Mouse (Mus musculus) thymus, postnatal 25 days (tissue): ENCODE results near the gene Cd3e.
"Not testable (repeated sequence)": the region's sequence is repeated elsewhere in the genome, so short reads cannot be mapped to it uniquely, and the experiment has no call there.

Experiments used
- DNase-seq: peaks from one replicate; pipeline ENCODE4 v3.0.0; 2022

Gene Cd3e

DNA sequence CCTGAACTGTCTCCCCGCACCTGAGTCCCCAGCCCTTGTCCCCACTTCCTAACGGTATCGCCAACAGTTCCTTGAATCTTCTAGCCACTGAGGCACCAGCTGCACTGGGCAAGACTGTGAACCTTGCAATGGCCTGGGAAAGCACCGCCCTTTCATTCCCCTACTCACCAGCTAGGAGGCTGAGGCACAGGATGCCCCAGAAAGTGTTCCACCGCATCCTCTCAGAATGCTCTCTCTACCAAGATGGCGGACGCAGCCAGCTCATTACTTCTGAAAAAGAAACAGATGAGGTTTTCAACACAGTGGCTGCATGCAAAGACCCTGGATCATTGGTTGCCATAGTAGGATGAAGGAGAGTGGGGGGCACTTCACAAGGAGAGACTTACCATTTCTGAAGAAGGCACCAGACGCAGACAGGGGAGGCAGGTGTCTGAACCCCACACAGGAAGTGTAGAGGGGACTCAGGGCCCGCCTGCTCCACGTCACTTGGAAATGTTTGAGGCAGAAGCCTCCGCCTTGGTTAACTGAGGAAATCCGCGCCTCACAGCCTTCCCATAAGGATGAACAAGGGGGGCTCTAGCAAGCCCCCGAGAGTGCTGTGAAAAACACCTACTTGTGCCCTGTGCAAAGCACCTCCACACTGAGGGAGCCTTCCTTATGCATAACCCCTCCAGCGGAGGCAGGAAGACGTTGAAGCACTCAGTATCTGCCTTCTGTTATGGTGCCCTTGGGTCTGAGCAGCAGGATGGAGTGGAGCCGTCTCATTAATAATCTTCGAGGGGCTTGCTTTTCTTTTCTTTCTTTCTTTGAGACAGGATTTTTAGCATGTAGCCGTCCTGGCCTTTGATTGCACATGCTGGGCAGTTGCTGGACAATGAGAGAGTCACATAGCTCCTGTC is at the start of gene Cd3e:
TSS of gene Cd3e (minus strand) at position 448 of the 899 bp plus-strand sequence.
- peak; percentile 87 for DNase-seq

DNA sequence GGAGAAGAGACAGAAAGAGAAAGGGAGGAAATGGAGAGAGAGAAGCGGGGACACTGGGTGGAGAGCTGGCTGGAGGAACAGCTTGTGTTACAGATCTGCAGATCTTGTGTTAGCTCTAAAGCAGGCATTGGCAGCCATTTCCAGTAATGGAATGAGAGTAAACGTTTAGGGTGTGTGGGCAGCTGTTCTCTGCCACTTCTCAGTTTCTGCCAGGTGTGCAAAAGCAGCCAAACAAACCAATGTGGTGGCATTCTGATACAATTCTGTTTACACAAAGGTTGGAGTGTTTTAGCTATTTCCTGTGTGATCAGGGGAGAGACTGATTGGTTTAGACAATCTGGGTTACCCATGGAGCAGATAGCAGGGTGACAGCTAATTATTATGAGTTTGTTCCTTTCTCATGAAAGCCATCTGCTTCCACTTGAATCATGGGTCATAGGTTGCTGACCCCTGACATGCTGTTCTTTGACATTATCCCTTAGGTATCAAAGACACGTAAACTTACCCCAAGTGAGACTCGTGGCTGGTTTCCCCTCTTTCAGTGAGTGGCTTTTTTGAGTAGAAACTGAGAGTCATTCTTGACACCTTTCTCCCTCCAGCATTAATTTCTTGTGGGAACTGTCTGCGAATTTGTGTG is 49.0 kb upstream of the Cd3e start:
- peak; percentile 47 for DNase-seq

DNA sequence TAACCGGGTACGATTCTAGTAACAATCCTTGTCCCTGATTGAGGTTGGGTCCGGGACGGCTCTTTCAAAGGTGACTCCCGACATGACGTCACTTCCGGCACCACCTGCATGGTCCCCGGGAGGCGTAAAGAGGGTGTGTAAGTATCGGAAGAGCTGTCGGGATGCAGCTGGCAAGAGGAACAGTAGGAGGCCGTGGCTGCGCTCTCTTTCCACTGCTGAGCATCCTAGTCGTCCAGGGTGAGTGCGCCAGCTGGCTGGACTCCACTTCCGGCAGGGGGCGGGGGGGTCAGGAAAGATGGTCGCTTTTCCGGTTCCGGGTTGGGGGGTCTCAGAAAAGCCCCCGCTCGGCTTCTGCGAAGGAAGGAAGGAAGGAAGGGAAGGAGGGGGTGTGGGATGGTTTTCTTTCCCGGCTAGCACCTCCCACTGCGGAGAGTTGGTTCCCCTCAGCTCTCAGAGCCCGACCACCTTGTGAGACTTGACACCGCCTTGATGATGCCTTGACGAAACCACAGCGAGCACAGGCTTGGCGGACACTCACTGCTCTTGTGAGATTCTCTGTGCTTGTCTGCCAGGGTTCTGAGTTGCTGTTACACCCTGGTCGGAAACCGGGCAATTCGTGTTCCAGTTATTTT is 45.8 kb upstream of the Cd3e start, which contains the start of gene Mpzl3:
TSS of gene Mpzl3 (plus strand) at position 105 of the 632 bp plus-strand sequence.
- DNase-seq, result peak; percentile 89

DNA sequence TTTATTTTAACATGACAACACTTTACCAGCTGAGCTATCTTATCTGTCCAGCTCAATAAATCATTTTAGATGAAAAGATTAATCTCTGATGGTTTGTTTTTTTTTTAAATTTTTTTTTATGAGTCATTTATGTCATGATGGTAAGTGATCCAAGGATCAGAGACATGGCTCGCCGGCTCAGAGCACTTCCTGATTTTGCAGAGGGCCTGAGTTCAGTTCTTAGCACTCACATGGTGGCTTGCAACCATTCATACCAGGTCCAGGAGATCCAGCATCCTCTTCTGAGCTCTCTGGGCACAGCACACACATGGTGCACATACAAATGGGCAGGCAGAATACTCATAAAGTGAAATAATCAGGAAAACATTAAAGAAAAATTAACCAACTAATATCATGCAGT is 40.9 kb upstream of the Cd3e start:
- no peak for DNase-seq

DNA sequence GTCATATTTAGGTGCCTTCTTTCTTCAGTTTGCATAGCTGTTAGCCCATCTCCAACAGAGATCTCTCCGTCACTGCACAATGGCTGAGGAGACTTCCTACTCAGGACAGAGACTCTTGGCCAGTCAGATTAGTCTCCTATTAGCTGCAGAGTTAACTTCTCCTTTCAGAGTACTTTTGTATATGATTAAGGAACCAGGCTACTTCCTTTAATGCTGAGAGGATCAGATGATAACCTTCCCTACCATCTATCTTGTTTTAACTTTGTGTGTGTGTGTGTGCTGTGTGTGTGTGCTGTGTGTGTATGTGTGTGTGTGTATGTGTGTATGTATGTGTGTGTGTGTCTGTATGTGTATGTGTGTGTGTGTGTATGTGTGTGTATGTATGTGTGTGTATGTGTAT is 40.3 kb upstream of the Cd3e start:
- DNase-seq, result no peak

DNA sequence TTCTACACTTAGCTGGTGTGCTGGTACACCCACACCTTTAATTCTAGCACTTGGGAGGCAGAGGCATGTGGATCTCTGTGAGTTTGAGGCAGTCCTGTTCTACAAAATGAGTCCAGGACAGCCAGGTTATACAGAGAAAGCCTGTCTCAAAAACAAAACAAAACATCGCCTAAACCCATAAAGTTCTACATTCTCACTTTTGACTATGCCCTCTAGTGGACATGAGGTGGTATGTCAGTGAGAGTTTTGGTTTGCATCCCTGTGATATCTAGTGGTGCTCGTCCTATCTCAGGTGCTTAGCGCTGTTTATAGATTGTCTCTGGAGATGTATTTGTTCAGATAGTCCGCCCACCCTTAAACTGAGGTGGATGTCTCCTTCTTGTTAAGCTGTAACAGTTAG is 39.1 kb upstream of the Cd3e start:
- peak; percentile 46 for DNase-seq

DNA sequence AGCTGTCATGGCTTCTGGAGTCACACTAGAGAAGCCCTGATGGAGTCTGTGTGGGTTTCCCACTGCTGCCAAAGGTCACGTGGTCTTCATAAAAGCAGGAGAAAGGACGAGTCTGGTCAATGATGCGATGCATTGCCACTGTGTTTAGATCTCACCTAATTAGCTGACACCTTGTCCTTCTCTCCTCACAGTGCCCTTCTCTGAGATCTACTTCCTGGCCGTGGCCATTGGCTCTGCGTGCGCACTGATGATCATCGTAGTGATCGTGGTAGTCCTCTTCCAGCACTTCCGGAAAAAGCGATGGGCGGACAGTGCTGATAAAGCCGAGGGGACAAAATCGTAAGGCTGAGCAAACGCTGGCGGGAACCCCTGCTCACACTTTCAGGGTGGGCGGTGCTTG is 37.5 kb upstream of the Cd3e start:
- DNase-seq, result no peak

DNA sequence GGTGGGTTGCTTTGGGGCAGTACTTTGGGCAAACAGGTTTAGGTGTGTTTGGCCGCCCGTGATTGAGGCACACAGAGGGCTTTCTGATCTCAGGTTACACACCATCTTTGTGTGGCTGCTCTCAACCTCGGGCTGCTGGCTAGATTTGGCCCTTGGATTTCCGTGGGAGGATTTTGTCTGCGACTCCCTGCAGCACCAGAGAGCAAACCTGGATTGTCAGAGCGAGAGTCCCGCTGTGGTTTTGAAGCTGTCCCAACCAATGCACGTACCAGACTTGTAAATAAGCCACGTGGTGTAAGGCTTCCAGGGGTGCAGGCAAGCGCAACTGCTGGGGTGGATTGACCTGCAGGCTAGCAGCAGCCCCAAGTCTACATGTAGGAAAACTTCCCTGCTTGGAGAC is 33.5 kb upstream of the Cd3e start:
- no peak for DNase-seq

DNA sequence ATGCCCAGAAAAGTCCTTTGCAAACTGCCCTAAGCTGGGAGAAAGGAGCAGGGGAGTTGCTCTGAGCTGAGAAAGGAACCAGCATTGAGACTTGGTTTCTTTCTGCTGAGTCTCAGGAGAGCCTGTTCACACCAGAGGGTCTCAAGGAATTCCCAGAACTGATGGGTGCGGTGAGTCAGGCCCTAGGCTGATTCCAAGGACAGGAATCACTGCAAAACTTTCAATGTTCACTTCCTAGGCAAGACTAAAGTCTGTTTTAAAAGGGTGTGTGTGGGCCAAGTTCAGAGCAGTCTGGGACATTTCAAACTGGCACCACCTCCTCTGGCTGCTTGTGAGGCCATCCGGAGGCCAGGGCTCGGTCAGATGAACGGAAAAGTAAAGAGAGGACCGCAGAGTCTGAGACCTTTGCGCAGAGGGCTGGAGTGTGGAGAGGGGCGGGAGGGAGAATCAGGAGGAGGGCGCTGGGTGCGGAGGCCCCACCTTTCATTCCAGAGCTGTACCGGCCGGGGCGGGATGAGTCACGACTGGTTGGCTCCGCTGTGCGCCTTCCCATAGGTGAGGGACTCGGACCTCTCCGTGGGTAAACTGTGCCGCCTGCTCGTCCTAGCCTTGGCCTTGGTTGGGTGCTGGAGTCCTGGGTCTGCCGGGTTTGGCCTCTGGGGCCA is 32.8 kb upstream of the Cd3e start:
- no peak for DNase-seq

DNA sequence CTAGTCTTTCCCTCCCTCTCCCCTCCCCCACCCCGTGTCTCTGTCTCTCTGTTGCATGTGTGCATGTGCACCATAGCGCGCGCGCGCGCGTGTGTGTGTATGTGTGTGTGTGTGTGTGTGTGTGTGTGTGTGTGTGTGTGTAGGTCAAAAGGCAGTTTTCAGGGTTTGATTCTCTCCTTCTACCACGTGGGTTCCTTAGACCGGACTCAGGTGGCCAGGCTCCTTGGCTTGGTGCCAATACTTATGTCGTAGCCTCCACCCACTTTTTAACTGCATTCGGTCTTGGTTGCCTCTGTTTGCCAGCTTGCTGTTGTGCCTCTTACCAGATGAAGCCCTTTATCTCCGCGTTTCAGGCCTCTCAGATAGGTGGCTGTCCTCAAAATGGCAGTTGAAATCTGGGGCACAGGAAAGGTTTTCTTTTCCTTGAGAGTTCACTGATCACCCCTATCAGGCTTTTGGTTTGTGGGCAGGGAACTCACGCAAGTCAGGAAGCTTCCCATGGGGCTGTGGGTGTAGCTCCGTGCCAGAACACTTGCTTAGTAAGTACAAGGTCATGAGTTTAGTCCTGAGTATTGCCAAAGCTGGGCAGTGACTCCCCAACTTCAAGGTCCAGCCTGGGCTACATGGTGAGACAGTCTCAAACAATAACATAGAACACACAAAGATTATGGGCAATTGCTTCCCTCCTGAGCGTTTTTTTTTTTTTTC is 31.9 kb upstream of the Cd3e start:
- no peak for DNase-seq

DNA sequence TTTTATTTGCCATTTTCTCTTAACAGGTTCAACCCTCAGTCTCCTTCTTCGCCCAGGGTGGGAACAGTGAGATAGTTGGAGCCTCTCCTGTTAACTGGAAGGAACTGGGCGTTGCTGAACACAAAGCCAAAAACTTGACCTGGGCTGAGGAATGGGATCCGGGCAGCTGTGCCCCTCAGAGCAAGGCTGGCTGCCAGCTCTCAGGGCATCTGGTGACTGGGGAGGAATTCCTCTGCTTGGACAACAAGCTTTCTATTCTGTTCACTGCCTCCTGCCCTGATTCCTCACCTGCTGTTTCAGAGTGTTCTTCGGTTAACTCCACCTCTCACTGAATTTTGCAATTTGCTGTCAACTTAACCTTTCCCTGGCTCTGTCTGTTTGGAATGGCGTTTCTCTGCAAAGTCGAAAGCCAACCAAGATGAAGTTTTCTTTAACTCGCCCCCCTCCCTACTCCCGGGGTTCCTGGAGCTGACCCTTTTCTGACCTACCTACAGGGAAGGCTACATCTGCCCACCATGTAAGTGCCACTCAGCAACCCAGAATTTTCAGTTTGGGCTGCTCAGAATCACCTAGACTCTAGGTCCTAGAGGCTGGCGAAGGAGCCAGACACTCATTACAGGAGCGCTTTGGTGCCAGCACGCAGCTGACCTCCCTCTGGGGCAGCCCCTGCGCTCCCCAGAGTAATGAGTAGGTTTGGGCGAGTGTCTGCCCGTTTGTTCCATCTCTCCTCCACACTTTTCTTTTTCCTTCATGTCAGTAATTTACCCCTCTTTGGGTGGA is 30.8 kb upstream of the Cd3e start:
- DNase-seq, result no peak

DNA sequence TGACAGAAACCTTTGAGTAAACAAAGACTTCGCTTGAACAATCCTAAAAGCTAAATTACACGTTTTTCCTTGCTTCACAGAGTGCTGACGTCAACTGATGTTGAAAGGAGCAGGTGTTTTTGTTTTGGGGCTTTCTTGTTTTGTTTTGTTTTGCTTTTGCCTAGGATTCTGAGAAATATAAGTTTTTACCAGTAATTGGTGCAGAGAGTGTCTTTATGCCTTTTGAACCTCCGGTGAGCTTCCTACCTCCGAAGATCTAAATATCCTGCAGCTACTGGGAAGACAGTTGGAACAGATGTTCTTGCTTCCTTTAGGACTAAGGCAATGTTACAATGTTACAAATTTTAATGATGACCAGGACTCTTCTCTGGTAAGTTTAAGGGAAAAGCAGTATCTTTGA is 30.1 kb upstream of the Cd3e start, which contains the start of gene Mpzl2:
TSS of gene Mpzl2 (plus strand) at position 301 of the 400 bp plus-strand sequence.
- DNase-seq, result no peak

DNA sequence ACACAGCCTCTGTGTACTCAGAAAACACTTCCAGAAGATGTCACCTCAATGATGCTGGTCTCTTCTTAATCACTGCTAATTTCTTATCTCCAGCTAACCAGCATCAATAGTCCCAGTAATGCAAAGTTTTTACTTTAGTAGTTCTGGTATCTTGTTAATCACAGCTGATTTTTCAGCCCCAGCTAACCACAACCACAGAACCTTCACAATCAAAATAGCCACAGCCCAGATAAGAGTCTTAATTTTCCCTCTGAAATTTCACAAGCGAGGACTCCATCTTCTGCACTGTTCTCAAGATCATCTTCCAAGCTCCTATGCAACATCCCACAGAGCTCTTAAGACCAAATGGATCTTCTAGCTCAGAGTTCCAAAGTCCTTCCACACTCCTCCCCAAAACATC is 28.4 kb upstream of the Cd3e start:
- not testable (repeated sequence) for DNase-seq

DNA sequence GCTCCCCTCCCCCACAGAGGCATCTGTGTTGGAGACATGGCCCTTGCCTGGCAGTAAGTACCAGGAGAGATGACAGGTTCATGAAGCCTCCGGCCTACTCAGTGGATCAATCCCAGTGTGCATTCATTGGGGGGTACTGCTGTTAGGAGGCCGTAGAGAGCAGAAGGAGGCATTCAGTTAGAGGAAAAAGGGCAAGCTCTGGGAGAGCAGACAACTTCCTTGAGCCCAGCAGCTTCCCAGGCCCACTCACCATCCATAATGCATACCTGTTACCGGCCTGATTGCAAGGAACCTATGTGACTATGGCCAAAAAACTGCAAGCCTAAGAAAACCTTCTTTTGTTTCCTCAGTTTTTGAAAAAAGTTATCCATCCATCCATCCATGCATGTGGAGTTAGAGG is 25.1 kb upstream of the Cd3e start:
- no peak for DNase-seq

DNA sequence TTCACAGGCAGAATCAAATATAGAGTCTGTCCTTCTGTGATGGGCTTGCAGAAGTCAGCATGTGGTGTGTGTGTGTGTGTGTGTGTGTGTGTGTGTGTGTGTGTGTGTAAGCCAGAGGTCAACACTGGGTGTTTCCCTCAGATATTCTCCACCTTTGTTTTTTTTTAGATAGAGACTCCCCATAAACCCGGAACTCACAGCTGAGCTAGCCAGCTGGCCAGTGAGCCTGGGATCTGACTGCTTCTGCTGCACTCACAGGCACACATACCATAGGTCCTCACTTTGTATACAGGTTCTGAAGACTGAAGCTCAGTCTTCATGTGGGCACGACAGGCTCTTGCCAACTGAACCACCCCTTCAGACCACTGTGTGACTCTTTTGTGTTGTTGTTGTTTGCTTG is 22.8 kb upstream of the Cd3e start:
- DNase-seq, result no peak

DNA sequence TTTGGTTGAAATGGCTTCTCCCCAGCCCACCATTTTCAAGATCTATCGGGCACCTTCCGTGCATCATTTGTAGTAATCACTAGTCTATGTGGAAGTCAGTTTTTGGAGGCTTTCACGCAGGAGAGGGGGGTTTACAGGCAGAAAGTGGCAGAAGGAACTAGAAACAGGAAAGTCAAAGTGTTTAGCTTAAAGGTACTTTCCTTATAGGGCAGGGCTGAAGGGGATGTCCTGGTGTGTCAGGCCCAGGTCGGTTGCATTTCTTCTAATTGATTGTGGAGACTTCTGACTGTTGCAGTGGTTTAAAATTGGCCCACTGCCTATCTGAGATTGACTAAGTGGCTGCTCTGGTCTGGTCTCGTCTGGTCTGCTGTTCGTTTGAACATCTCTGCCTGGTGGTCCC is 20.9 kb upstream of the Cd3e start:
- DNase-seq, result no peak

DNA sequence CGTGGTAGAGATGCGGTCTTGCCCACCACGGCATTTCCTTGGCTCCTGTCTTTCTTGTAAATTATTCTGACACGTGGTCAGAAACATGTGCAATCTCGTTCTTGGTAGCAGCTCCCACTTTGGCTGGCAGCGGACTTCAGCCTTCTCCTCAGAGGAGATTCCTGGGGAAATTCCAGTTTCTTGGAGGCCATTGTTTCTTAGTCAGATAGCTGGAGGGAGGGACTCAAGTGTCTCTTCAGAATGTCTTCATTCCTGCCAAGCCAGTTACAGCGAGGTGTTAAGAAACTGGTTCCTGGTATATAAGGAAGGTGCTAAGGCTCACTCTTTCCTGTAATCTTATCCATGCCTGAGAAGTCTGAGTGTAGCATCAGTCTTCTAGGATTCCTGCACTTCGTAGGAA is 17.9 kb upstream of the Cd3e start:
- DNase-seq, result no peak

DNA sequence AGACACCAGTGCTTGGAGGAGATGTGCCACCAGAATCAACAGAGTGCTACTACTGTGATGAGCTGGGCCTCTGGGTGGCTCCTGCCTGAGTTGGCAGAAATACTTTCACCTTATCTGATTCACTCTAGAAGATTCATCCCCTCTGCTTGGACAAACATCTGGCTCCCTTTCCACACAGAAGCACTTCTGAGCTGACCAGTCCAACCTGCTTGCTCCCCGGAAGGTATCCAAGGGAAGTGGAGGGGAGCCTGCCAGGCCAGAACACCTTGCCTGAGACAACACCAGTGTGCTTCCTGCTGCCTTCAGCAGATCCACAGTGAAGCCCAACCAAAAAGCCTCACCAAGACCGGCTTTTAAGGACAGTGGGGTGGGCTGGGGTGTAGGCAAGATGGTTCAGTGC is 14.8 kb upstream of the Cd3e start:
- DNase-seq, result no peak

DNA sequence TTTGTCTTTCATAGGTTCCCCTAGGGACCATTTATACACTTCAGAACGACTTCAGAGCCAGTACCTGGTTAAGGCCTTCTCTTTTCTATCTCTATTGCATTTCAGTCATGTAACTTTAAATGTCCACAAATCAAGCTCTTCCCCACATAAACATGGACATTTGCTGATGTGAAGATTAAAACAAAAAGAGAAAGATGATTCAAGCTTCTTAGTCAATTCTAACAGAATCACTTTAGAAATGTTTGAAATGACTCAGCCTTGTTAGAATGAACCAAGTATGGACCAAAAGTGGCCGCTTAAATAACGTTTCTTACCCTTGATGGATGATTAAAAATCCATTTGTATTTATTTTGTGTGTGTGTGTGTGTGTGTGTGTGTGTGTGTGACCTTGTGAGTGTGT is 14.2 kb upstream of the Cd3e start:
- no peak for DNase-seq

DNA sequence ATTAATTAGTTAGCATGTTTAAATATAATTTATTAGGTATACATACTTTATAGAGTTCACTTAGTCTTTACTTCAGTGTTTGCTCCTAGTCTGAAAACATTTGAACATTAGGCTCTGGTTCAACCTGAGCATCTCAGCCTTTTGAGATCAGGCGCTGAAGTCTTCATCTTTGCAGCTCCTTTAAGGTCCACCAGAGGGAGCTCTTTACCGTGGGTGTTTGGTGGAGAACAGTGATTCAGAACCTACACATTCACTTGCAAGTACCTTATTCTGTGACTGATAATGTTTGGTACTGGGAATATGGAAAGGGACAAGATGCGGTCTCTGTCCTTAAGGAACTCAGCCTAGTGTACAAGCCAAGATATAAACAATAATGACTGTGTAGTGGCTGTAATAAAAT is 13.4 kb upstream of the Cd3e start:
- DNase-seq, result peak; percentile 81

DNA sequence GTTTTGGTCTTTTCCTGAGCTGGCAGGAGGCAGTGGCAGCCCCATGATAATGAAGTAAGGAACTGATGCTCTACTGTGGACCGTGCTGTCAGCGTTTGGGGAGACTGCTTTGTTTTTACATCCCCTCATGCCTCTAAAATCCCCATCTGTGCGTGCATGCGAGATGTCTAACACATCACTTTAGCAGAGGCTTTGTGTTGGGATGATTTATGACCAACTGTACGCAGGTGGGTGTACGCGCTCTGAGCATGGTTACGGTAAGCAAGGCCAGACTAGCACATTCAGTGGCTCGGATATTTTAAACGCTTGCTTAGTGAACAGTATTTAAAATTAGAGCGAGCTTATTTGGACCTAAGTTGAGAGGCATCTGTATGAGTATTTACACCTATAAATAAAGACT is 8.6 kb upstream of the Cd3e start:
- DNase-seq, result no peak

DNA sequence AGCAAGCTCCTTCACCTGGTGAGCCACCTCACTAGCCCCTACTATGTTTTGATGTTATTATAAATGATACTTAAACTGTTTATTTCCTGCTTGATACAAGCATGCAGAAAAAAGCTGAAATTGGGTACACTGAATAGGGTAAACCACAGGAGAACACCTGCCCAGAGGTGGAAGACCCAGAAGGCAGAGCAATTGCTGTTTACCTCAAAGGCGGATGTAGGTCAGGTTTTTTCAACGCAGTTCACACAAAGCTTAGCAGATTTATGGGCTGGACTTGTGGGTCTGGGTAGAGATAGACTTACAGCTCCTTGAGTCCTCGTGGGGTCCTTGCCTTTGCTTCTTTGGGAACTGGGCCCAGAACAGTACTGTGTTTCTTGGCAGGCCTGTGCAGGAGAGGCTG is 6.4 kb upstream of the Cd3e start:
- peak; percentile 59 for DNase-seq
